Mouse (Mus musculus) cerebellum, adult 11-12 months (tissue): ENCODE results near the gene Gm10097.

ENCODE experiments used
- DNase-seq: peaks from one replicate; pipeline ENCODE4 v3.0.0; 2022

Gene Gm10097

DNA sequence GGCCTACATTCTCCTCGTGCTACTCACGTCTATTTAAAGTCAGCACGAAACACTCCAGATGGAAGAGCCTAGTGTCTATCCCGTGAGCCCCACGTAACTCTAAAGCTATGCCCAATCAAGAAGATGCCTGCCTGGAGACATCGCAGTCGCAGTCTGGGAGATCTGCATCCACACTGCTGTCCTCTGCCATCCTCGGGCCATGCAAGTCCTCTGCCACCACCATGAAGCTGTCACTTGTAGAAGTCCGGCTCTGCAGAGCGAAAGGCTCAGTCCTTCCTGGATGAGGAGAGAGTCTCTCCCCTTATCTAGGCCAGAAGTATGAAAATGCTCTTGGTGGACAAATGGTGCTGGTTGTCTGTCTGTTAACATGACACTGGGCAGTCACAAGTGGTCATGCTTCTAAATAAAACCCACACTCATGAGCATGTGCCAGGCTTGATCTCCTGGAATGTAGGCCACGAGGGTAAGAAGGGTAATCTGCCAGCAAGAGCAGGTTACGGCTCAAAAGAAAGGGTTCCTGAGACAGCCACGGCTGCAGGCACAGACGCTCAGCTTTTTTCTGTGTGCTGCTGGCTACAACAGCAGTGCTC lies at the start of gene Gm10097:
Gm10097 (plus strand) TSS at position 517 of the 590 bp plus-strand sequence.
- peak; percentile 33 for DNase-seq

DNA sequence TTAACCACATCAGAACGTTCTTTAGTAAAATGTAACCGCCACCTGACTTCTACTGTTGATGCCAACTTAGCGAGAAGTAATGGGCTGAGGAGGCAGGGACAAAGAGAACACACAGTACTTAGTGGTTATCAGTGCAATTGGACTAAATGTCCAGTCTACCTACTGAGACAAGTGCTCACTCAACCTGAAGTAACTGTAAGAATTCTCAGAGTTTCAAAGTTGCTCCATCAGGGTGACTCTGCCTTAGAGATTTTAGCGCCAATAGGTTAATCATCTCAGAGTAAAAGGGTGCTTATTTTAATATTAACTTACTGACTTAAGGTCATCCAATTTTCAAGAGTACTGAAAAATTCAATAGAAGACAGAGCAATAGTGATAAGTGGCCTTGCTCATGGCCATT lies 43.1 kb upstream of the Gm10097 start:
- no peak for DNase-seq

DNA sequence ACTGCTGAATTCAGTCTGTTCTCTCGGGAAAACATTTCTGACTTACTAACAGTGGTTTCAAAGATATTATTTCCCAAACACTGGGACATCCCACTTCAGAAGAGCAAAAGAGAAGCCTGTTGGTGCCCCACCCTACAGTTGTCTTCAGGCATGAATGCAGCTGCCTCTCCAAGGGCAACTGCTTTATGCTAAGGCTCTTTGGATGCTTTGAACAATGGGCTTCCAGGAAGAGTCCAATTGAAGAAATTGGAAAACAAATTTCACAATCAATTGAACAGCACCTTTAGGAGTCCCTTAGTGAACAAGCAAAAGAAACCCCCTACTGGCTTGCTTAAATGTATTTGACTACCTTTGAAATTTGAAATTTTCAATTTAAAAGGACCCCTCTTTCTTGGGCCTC lies 41.8 kb upstream of the Gm10097 start:
- no peak for DNase-seq

DNA sequence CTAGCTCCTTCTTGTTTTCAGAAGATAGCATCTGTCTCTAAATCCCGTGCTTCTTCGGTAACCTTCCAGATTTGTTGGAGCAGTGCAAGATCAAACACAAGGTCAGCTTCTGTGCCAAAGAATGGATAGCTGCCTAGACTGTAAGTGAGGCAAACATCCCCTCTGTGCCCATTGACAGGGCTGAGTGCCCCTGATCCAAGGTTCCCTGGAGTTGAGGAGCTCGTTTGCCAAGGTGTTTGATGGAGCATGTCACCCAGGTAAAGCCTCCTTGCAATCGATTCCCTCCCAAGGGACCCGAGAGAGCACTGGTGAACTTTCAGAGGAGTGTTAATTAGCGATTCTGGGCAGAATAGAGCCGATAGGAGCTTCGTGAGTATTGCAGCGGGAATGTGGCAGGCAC lies 40.7 kb upstream of the Gm10097 start:
- DNase-seq, result no peak

DNA sequence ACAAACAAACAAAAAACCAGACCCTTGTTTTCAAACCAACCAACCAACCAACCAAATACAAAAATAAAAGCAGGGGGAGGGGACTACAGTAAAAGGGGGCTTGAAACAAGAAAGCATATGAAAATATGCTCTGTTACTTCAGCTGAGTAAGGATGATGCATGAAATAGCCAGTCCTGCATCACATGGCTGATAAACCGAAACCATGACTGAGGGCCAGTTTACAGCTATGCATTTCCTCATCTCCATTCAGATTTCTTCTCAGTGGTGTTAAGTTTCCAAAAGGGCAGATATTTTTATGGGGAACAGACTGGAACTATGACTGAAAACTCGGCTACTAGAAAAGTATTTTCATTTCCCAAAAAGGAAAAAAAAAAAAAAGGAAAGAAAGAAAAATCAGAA lies 39.8 kb upstream of the Gm10097 start:
- DNase-seq, result no peak

DNA sequence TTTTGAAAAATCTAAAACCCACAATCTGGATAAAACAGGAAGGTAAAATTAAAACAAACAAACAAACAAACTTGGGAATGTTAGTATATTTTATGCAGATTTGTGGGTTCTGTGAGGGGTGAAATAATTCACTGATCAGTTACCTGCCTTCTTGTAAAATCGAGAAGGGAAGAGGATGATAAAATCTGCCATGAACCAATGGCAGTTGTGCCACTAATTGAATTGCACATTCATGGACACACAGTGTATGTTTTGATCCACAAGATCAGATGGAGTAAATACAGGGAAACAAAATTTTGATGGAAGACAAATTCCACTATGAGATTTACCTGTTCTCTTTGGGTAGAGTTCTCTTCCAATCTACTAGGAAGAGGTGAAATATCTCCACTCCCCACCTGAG lies 39.1 kb upstream of the Gm10097 start:
- DNase-seq, result no peak

DNA sequence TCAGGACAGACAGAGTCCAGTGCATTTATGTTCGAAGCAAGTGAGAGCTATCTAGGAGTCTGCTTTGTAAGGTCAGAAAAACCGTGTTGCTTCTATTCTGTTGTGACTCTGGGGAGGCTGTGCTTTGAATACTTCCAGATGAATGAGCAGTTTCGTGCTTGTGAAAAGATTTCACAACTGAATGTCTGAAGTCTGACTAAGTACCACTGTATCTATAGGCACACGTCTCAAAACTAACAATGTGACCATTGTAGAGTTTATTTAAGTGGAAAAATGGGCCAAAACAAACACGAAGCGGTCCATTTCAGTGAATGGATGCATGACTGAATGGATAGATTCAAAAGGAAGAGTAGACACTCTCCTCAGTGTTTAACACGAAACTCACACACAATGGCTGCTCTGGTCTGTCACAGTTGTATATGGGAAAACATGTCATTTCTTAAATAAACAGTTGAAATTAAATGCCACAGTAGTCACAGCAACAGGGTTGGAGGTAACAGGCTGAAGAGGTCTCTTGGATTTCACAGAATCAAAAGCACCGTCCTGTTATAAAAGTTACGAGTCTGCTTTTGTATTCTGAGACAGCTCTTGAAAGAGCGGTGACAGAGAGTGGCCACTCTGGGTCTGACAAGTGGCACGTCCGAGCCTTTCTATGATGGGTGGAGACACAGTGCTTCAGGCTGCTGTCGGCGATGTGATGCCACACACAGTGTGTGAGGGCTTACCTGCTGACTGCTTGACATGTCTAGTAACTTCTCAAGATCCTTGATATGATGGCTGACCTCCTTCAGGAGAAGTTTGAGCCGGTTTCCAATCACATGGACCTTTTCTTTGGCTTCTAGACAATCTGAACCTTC lies 36.6 kb upstream of the Gm10097 start:
- DNase-seq, result no peak

DNA sequence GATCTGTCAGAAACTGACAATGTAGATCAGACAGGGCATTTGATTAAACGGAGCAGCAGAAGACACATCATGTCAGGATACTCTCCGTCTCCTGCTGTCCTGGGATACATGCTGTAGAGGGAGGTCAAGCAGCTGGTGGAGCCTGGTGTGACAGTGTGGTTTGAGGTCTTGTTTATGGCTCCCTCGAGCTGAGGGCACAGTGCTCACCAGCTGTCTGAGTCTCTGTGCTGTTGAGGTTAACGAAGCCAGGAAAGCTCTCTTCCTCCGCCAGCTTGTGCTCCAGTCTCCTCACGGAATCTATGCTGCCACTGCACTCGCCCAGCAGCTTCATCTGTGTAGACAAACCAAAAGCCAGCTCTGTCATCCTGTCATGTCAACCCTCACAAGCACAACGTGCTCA lies 27.7 kb upstream of the Gm10097 start:
- DNase-seq, result no peak

DNA sequence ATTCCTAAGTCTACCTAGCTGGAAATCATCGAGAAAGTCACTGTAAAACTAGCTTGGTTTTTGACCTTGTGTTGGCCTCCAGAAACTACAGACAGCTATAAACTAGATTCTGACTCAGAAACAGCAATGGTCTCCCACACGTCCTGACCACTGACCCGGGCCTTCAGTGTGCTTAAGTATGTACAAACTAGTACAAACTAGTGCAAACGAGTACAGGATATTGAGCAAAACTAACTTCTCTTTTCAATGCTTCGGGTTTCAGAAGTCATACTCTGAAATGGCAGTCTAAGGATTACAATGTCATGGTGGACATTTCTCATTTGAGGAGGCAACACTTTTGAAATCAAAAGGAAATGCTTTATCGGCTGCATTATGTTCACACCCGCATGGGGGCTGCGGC lies 24.5 kb upstream of the Gm10097 start:
- no peak for DNase-seq

DNA sequence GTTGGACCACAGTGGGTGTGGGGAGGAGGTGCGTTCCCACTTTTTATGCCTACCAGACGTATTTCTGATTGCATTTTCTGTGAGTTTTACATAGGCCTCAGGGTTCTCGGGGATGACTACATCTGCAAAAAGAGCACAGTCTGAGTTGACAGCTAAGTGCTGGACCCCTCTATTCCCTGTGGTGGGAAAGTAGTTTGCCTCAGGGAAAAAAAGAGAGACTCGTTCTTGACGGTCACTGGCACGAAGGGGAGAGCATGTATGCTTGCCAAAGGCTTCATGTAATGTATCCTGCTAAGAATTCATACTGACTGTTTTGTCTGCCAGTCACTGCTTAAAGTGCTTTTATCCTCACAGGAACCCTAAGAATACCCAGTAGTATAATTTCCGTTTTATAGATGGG lies 23.8 kb upstream of the Gm10097 start:
- no peak for DNase-seq

DNA sequence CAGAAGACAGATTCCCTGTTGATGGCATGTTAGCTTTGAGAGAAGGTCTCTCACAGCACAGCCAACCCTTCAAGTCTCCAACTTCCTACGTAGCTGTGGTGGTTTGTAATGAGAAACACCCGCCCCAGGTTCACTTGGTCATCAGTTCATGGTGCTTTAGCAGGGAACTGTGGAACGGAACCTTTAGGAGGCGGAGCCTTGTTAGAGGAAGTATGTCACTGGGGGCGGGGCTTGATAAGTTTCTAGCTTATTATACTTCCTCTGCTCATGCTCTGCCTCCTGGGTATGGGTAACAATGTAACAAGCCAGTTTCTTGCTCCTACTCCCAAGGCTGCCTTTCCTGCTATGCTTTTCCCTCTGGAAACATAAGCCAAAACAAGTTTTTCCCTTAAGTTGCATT lies 23.3 kb upstream of the Gm10097 start:
- DNase-seq, result no peak

DNA sequence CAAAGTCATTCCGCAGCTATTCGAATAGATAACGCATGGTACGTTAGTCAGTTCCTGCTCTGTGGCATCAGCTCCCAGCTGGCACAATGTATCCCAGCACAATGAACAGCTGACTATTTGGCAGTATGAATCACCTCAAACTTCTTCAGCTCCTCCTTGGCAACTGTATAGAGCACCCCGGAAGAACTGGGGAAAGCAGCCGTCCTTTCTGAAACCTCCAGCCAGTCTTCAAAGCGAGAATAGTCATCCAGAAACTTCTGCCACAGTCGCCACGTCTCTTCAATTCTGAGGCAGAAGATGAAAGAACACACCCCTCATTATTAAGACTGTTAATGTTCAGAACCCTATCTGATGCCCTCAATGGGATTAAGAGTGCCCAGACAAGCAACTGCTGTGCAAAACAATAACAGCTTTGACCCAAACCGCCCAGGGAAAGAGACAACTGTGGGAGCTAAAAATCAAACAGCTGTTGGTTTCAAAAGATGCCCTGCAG lies 12.7 kb upstream of the Gm10097 start:
- no peak for DNase-seq

DNA sequence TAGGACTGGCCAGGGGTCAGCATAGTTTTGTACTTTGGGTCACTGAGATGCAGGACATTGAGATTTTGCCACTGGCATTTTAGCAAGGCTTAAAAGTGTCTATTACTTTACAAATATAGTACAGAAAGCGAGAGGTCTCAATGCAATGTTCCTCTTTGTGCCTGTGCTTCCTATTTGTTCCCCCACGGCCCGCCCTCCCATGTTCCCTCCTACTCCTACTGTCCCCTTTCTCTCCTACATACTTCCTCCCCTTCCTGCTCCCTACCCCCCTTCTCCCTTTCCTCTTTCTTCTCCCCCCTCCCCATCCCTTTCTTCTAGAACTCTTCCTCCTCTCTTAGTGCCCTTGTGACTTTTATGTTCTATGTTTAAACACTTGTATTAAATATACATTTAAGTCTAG lies 12.1 kb upstream of the Gm10097 start:
- DNase-seq, result no peak

DNA sequence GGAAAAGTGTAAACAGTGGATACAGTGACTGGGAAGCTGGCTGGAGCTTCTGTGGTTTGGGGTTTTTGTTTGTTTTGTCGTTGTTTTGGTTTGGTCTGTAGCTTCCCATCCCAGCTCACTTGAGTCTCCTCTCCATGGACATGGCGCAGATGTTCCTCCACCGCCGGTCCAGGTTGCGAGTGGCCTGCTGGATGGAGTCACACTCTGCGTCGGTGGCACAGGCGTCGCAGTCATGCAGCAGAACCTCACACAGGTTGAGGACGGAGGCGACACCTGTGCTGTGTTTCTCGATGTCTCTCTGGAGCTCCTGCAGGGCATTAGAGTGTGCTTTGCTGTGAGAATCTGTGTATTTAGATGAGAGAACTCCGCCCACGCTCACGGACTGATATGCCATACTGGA lies 11.3 kb upstream of the Gm10097 start:
- no peak for DNase-seq

DNA sequence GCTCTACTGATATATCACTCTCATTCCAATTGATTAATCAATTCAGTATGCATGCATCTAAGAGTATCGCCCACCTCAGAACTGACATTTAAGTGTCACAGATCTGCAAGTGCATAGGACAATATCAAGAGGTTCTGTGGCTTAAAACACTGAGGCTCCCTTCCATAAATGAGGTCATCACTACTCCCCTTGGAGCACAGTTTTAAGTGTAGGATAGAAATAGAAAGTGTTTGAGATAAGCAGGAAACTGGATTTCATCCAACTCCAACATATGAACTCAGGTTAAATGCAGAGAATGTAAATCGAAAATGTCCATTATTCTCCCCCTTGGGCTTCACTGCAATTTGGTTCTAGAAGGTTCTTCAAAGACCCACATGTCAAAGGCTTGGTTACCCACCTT lies 10.1 kb upstream of the Gm10097 start:
- DNase-seq, result no peak

DNA sequence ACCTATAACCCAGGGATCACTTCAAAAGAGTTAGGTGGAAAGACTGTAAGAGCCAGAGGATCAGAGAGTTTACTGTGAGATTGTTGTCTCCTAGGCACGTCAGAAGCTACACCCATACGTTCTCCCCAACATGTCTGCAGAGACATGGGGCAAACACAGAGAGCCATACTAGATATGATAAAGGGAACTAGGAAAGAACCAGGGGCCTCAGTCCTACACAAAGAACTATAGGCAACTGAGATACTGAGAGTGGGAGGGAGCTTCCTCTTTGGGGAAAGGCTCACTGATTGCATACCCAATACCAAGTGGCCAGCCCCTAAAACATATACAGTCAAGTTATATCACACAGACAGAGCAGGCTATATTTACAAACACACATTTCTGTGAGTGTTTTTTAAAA lies 9.0 kb upstream of the Gm10097 start:
- DNase-seq, result no peak

DNA sequence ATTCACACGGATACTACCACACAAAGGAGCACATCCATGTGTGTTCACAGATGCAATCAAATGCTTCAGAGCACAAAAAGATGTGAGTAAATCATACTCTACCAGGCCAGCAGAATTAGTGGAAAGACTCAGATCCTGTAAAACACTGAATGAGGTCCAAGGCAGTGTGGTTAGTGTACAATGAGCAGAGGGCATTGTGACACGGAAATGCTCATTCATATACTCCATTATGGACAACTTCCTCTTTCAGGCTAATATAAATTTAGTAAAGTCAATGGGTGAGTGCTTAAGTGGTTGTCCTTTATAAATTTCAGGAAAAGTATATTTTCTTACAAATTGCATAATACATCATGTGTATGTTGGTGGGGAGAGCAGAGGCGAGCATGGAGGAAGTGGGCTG lies 1.9 kb upstream of the Gm10097 start:
- no peak for DNase-seq

DNA sequence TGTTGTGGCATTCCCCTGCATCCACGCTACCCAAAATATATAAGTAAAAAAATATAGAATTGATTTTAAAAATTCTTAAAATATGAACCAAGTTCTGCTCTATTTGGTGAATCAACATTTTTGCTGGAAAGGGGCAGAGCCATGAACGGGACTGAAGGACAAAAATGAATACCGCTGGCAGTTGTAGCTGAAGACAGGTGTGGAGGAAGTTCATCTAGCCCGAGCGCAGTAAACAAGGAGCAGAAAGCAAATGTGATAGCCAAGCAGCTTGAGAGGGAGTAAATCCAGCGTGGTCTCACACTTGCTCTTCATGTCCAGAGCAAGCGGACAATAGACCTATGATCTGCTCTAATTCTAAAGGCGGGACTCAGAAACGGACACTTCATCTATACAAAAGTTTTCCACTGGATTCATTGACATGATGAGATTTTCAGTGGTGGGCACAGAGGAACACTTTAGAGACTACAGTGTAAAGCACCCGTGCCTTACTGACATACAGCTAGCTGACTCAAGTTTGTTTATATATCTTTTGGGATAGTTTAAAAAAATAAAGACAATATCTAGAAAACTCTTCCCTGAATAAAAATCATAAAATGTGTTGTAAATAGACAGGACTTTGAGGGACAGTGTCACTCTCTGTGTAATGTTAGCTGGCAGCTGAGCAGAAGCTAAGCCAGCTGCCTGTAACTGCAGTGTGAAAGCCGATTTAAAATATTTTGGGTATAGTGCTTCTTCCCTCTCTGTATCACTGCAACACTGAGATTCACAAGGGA lies 1.4 kb downstream of the Gm10097 start:
- DNase-seq, result no peak

DNA sequence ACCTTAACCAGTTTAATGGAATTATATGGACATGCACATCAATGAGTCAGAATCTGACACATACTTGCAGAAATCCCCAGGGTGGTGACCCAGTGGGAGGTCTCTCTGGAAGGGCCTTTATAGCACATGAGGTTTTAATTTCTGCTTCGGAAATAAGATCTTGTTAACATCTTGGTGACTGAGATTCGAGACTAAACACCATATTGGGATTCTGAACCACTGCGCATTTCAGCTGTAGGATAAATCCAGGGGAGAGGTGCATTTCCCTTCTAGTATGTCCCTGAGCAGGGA lies 1.9 kb downstream of the Gm10097 start:
- DNase-seq, result no peak

DNA sequence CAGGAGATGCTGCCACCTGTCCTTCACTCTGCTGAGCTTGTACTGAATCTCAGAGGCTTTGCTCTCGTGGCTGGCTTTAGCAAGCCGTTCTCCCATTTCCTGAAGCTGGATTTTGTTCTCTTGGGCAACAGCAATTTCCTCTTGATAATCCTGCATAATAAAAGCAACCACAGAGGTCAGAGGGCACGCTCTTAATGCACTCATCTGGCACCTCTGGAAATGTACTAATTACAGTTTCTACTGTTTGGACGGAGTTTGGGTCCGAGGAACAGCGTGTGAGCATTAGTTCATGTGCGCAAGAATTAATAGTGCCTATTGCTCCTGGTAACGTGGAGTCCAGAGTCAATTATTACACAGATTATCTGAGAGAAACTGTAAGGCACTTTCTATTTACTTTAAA lies 3.1 kb downstream of the Gm10097 start:
- no peak for DNase-seq

DNA sequence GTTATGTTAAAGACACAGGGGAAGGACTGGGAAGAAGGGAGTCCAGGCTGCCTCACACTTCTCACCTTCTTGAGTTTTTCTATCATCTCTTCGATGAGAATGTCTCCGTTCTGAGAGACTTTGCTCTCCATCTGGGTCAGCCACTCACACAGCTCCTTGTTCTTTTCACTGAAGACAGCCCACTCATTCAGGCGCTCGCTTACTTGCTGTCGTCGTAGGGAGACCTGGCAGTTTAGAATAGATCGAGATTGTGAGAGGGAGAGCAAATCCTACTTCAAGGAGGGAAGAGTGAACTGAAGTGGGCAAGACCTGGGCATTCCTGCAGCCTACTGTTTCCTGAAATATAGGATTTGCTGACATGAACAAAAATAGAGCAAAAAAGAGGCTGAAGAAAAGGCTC lies 6.7 kb downstream of the Gm10097 start:
- DNase-seq, result no peak

DNA sequence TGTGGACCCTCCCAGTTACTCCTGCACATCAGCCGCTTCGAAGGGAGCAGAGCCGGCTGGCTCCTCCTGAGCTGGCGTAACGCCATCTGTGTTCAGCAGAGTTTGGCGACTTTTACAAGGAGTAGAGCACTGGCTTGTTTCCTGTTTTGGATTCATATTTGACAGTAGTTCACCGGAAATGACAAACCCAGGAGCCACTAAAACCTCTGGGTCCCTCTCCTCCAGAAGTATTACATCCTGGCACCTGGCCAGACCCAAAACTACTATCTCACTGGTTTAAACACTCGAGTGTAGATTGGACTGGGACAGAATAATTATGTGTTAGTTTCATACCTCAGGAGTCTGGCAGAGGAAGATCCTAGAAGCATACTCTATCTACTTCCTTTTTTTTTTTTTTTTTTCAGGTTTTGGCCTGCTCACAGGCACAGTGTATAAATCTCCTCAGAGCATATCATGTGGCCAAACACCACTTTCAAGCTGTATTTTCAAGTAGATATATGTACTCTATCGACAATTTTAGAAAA lies 11.0 kb downstream of the Gm10097 start:
- peak; percentile 49 for DNase-seq

DNA sequence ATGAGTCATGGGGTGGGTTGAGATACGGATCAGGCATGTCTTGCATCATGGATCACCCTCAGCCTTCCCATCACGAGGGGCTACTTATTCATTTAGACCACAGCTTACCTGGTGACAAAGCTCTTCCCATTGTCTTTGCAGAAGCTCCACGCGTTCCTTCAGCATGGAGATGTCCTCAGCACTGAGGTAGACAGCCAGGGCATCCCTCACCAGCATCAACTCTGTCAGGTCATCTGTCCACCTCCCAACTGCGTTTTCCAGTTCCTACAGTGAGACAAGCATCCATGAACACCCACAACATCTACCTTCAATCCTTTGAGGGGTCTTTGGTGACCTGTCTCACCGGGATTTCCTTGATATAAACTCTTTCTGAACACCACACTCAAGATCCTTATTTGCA lies 14.7 kb downstream of the Gm10097 start:
- DNase-seq, result no peak

DNA sequence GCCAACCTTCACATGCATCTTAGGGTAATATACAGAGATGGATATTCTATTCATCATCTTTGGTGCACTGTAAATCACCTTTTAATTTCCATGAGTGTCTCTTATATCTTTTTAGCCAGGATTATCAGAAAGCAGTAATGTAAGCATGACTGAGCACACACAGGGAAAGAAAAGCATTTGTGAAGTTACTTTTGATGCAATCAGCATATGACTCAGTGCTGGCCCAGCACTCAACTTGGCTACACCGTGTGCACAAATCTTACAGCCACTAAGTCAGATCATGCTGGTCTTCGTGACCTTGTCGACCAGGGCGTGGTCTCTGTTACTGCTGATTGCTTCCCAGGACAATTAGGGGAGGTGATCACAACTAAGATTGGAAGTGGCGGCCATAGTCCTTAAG lies 16.8 kb downstream of the Gm10097 start:
- DNase-seq, result no peak
